Mouse (Mus musculus) CH12.LX (cell line): Measurements from ENCODE around the gene P2rx7. TPM values are rescaled to one million over a fixed set of nuclear protein-coding genes. Genes with fewer than 3 reads are reported as not detected.

Source experiments
- DNase-seq: peaks from one replicate; pipeline ENCODE4 v3.0.0-alpha.2; 2013; ENCODE audit errors: extremely low read depth
- H3K27ac ChIP-seq: 2 replicates; pipeline ENCODE4 v1.5.1; 2012; ENCODE audit warnings: low read depth, mild to moderate bottlenecking, control low read depth, moderate library complexity; ENCODE audit not compliant: insufficient read depth
- H3K27me3 ChIP-seq: replicated peaks from 2 replicates; pipeline ENCODE3; 2012; ENCODE audit warnings: inconsistent platforms
- H3K36me3 ChIP-seq, 2 experiments: replicated peaks in 1 of 2; 2 replicates each; pipeline versions ENCODE3 to v1.6.1; 2012; ENCODE audit warnings: inconsistent platforms in 1 of 2, low read length in 1 of 2, mild to moderate bottlenecking in 1 of 2, mixed read lengths in 1 of 2, moderate library complexity in 1 of 2; ENCODE audit not compliant: control insufficient read depth in 1 of 2, insufficient read depth in 1 of 2
- H3K4me1 ChIP-seq, 2 experiments: 2 replicates each; pipeline ENCODE4 v1.6.1; 2012; ENCODE audit warnings: inconsistent platforms in 1 of 2, moderate library complexity in 1 of 2; ENCODE audit not compliant: insufficient read depth in 2 of 2, control insufficient read depth in 1 of 2
- H3K4me2 ChIP-seq: 2 replicates; pipeline ENCODE4 v1.6.1; 2012; ENCODE audit warnings: low read depth, mild to moderate bottlenecking, control low read depth; ENCODE audit not compliant: poor library complexity, insufficient read depth, severe bottlenecking
- H3K4me3 ChIP-seq, 3 experiments: fragments of 150-350 bp in 1 of 3; sonication (generic) in 1 of 3; replicated peaks in 1 of 3; 2 replicates each; pipeline versions ENCODE3 to v1.5.1; 2011 to 2012; ENCODE audit warnings: low read depth in 2 of 3, low read length in 2 of 3, mild to moderate bottlenecking in 2 of 3, moderate library complexity in 2 of 3, control low read depth in 1 of 3, improper control_type of control experiment in 1 of 3, inconsistent platforms in 1 of 3, mixed read lengths in 1 of 3; ENCODE audit not compliant: poor library complexity in 1 of 3
- H3K79me2 ChIP-seq: replicated peaks from 2 replicates; pipeline ENCODE4 v1.6.1; 2012; ENCODE audit warnings: mild to moderate bottlenecking, moderate library complexity; ENCODE audit not compliant: control insufficient read depth, poor library complexity, insufficient read depth, severe bottlenecking; ENCODE audit errors: extremely low read depth
- H3K9ac ChIP-seq: 2 replicates; pipeline ENCODE4 v1.6.1; 2012; ENCODE audit warnings: low read depth, mild to moderate bottlenecking, control low read depth, moderate library complexity; ENCODE audit not compliant: insufficient read depth
- H3K9me3 ChIP-seq: replicated peaks from 2 replicates; pipeline ENCODE3; 2012; ENCODE audit warnings: low read length, inconsistent platforms, mixed read lengths
- BHLHE40 ChIP-seq: IDR thresholded peaks from 2 replicates; pipeline ENCODE4 v1.6.1; 2011; ENCODE audit warnings: mild to moderate bottlenecking, low read depth, low read length, improper control_type of control experiment
- CHD2 ChIP-seq: IDR thresholded peaks from 2 replicates; pipeline ENCODE4 v1.6.1; 2011; ENCODE audit warnings: low read length, improper control_type of control experiment
- EP300 ChIP-seq: IDR thresholded peaks from 2 replicates; pipeline ENCODE4 v1.6.1; 2011; ENCODE audit warnings: low read length, improper control_type of control experiment
- ETS1 ChIP-seq: conservative IDR thresholded peaks from 2 replicates; pipeline ENCODE4 v1.6.1; 2012; ENCODE audit warnings: low read depth, mild to moderate bottlenecking, inconsistent platforms, low read length, improper control_type of control experiment, moderate library complexity
- GABPA ChIP-seq: IDR thresholded peaks from 2 replicates; pipeline ENCODE4 v1.6.1; 2012; ENCODE audit warnings: low read depth, low read length, improper control_type of control experiment, inconsistent platforms; ENCODE audit not compliant: insufficient replicate concordance
- JUND ChIP-seq: conservative IDR thresholded peaks from 2 replicates; pipeline ENCODE4 v1.6.1; 2011; ENCODE audit warnings: low read depth, low read length, improper control_type of control experiment
- MAFK ChIP-seq: IDR thresholded peaks from 2 replicates; pipeline ENCODE4 v1.6.1; 2011; ENCODE audit warnings: low read length, improper control_type of control experiment; ENCODE audit not compliant: insufficient replicate concordance
- MAX ChIP-seq: IDR thresholded peaks from 2 replicates; pipeline ENCODE4 v1.6.1; 2011; ENCODE audit warnings: low read length, improper control_type of control experiment
- MAZ ChIP-seq: IDR thresholded peaks from 2 replicates; pipeline ENCODE4 v1.6.1; 2012; ENCODE audit warnings: low read depth, mild to moderate bottlenecking, inconsistent platforms, low read length, improper control_type of control experiment, moderate library complexity
- NRF1 ChIP-seq: IDR thresholded peaks from 2 replicates; pipeline ENCODE4 v1.6.1; 2014; ENCODE audit warnings: low read depth, mild to moderate bottlenecking, inconsistent platforms, low read length, improper control_type of control experiment, moderate library complexity
- PAX5 ChIP-seq: IDR thresholded peaks from 2 replicates; pipeline ENCODE4 v1.6.1; 2012; ENCODE audit warnings: low read length, inconsistent platforms, mixed read lengths
- POLR2A ChIP-seq: IDR thresholded peaks from 2 replicates; pipeline ENCODE4 v1.6.1; 2011; ENCODE audit warnings: low read depth, mild to moderate bottlenecking, improper control_type of control experiment, low read length
- TCF12 ChIP-seq: IDR thresholded peaks from 2 replicates; pipeline ENCODE4 v1.6.1; 2014; ENCODE audit warnings: low read depth, mild to moderate bottlenecking, inconsistent platforms, low read length, improper control_type of control experiment
- UBTF ChIP-seq: IDR thresholded peaks from 2 replicates; pipeline ENCODE4 v1.6.1; 2012; ENCODE audit warnings: low read depth, mild to moderate bottlenecking, inconsistent platforms, low read length, improper control_type of control experiment, moderate library complexity
- ZC3H11A ChIP-seq: IDR thresholded peaks from 2 replicates; pipeline ENCODE4 v1.6.1; 2012; ENCODE audit warnings: low read depth, mild to moderate bottlenecking, inconsistent platforms, low read length, improper control_type of control experiment
- ZKSCAN1 ChIP-seq: IDR thresholded peaks from 2 replicates; pipeline ENCODE4 v1.6.1; 2012; ENCODE audit warnings: low read depth, inconsistent platforms, low read length, improper control_type of control experiment, borderline replicate concordance
- ZMIZ1 ChIP-seq: IDR thresholded peaks from 2 replicates; pipeline ENCODE4 v1.6.1; 2012; ENCODE audit warnings: low read depth, mild to moderate bottlenecking, inconsistent platforms, low read length, improper control_type of control experiment
- dilution Hi-C: fragments of 300-500 bp; cut with MboI; formaldehyde crosslinking; loops from 2 replicates; pipeline ENCODE4 v1.14.3; 2020; ENCODE audit warnings: low sequenced_read_pairs; ENCODE audit not compliant: extremely low pct_unique_long_range_greater_than_20kb, extremely low pct_ligation_motif_present
- in situ Hi-C: fragments of 300-500 bp; cut with MboI; formaldehyde crosslinking; loops from 3 replicates; pipeline ENCODE4 v1.14.3; 2019; ENCODE audit warnings: low sequenced_read_pairs, low pct_ligation_motif_present, low pct_unique_long_range_greater_than_20kb, mixed read lengths
- polyA plus RNA-seq: library from polyadenylated mRNA; unstranded; fragments of >175 nt; gene quantifications from 2 replicates; pipeline ENCODE4 v1.2.1, GENCODE M21; 2012; ENCODE audit warnings: low read depth; ENCODE audit not compliant: insufficient read length
- total RNA-seq, 2 experiments: library from RNA; depleted of rRNA; stranded (reverse); fragments of 300-350 nt in 1 of 2; fragments of >200 nt in 1 of 2; gene quantifications; 2 replicates each; pipeline ENCODE4 v1.2.3; 2012 to 2014

Gene P2rx7
- total and polyA plus RNA-seq, 3 experiments = 0.59 to 1.5 (median 1.5) TPM

DNA sequence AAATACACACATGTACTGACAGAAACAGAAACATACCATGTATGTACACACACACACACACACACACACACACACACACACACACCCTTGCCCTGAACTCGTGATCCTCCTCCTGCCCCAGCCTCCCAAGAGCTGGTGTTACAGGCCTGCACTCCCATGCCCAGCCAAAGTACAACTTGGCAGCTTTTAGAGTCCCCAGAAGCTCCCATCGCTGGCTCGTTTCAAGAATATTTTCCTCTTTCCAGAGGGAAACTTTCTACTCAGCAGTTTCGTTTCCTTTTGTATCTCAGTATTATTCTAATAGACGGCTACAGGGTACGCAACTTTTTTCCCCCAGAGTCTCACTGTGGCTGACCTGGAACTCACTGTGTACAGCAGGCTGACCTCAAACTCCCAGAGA is 58.4 kb downstream of the P2rx7 start:
- DNase-seq = no peak
- Histone ChIP-seq H3K27ac (no peak overlapping the region), H3K9ac (no peak overlapping the region), H3K79me2 (no peaks in the 10 kb centered on the region), H3K27me3 (peaks cover 8% of the 10 kb centered on the region), H3K4me1 (peaks cover 6 to 25% of the 10 kb centered on the region in 2 experiments), H3K36me3 (no peaks in the 10 kb centered on the region), H3K4me3 (no peak overlapping the region), H3K4me2 (no peak overlapping the region; the same call in 1 of the 2 replicates), H3K9me3 (no peaks in the 10 kb centered on the region)
- in situ Hi-C loops (no loop called here), dilution Hi-C loops (no loop called here)
- TF ChIP-seq JUND (no peak), MAFK (0 out of 2 replicates have a peak, but pooled peaks have one; percentile 14)

DNA sequence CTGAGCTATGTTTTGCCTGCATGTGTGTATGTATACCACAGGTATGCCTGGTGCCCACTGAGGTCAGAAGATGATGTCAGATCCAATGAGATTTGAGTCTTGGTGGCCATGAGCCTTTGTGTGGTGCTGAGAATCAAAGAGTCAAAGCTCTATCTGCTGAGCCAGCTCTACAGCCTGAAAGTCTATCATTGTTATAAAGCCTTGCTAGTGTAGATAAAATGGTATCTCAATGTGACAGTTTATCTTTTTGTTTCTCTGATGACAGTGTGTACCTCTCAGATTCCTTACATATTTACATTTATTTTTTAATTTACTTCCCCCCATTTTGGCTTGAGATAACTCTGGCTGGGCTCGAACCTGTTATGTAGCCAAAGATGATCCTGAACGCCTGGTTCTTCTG is 59.9 kb downstream of the P2rx7 start:
- peaks cover 6 to 25% of the 10 kb centered on the region in 2 experiments for H3K4me1 ChIP-seq
- no peak overlapping the region for H3K27ac ChIP-seq
- no peak overlapping the region for H3K4me3 ChIP-seq
- H3K9ac ChIP-seq = no peak overlapping the region
- no peaks in the 10 kb centered on the region for H3K9me3 ChIP-seq
- H3K36me3 ChIP-seq = no peaks in the 10 kb centered on the region
- H3K27me3 ChIP-seq = peaks cover 8% of the 10 kb centered on the region
- no peak for TF ChIP-seq NRF1
- no peak for TF ChIP-seq MAZ
- no peak for TF ChIP-seq MAX
- no peak for TF ChIP-seq ZKSCAN1
- TF ChIP-seq MAFK = no peak
- TF ChIP-seq POLR2A = no peak
- TF ChIP-seq ZC3H11A = no peak
- no peak for TF ChIP-seq TCF12
- no peak for TF ChIP-seq CHD2
- no peak for TF ChIP-seq ETS1
- no peak for TF ChIP-seq BHLHE40
- TF ChIP-seq ZMIZ1 = no peak
- no peak for TF ChIP-seq PAX5
- no peak for TF ChIP-seq GABPA
- no peak for TF ChIP-seq UBTF
- TF ChIP-seq EP300 = no peak
- dilution Hi-C loops = no loop called here
- H3K79me2 ChIP-seq = no peaks in the 10 kb centered on the region
- in situ Hi-C loops = no loop called here
- H3K4me2 ChIP-seq = no peak overlapping the region
- DNase-seq = no peak
